Mouse (Mus musculus) spleen, postnatal 14 days (tissue): ENCODE data around the gene Pvalb.

Source experiments
- DNase-seq, 2 experiments: peaks; one replicate each; pipeline ENCODE4 v3.0.0; 2021 to 2022; ENCODE audit warnings: low spot score in 2 of 2

Gene Pvalb

GRCm38 (mm10) chr15:78195096-78195880 is 10.9 kb downstream of the Pvalb start:
- DNase-seq: no peak

- DNase-seq: no peak
These were observed 11.9 kb downstream of the Pvalb start for GRCm38 (mm10) chr15:78194320-78194719.

GRCm38 (mm10) chr15:78189636-78190035 is 16.6 kb downstream of the Pvalb start:
- no peak for DNase-seq

- no peak for DNase-seq
These were observed 17.7 kb downstream of the Pvalb start for GRCm38 (mm10) chr15:78188546-78188945.

- DNase-seq: no peak
These were observed 19.3 kb downstream of the Pvalb start for GRCm38 (mm10) chr15:78186906-78187305.

GRCm38 (mm10) chr15:78185609-78186008 is 20.6 kb downstream of the Pvalb start:
- no peak for DNase-seq

GRCm38 (mm10) chr15:78184855-78185254 is 21.3 kb downstream of the Pvalb start:
- no peak for DNase-seq

- no peak for DNase-seq
These were observed 24.3 kb downstream of the Pvalb start for GRCm38 (mm10) chr15:78181701-78182405.

- no peak for DNase-seq
These were observed 26.4 kb downstream of the Pvalb start for GRCm38 (mm10) chr15:78179775-78180174.

- DNase-seq: peak; percentile 57 to 75
These were observed 27.8 kb downstream of the Pvalb start for GRCm38 (mm10) chr15:78178397-78178796.

- no peak for DNase-seq
These were observed 28.9 kb downstream of the Pvalb start for GRCm38 (mm10) chr15:78177257-78177656.

GRCm38 (mm10) chr15:78174887-78175245 is 31.3 kb downstream of the Pvalb start:
- no peak for DNase-seq

- peak; percentile 84 to 90 for DNase-seq
These were observed 32.0 kb downstream of the Pvalb start, which contains the start of gene Ift27 for GRCm38 (mm10) chr15:78173972-78174886. Gene Ift27, minus strand, starts transcription at chr15:78174107.

GRCm38 (mm10) chr15:78172899-78173817 is 33.0 kb downstream of the Pvalb start:
- DNase-seq: no peak

GRCm38 (mm10) chr15:78172256-78172898 is 33.8 kb downstream of the Pvalb start:
- DNase-seq: peak in 1 of 2 experiments; percentile 38

- DNase-seq: peak in 1 of 2 experiments; percentile 38
These were observed 34.5 kb downstream of the Pvalb start for GRCm38 (mm10) chr15:78171651-78172050.

GRCm38 (mm10) chr15:78170708-78171107 is 35.5 kb downstream of the Pvalb start:
- peak; percentile 46 to 54 for DNase-seq

- no peak for DNase-seq
These were observed 36.6 kb downstream of the Pvalb start for GRCm38 (mm10) chr15:78169566-78169965.

- peak in 1 of 2 experiments; percentile 38 for DNase-seq
These were observed 40.9 kb downstream of the Pvalb start for GRCm38 (mm10) chr15:78165292-78165691.

- no peak for DNase-seq
These were observed 41.7 kb downstream of the Pvalb start for GRCm38 (mm10) chr15:78164466-78164865.
